8 mouse cellular contexts compared by ENCODE assay signal in genomic region chr5:109924129-109924528, GRCm38 (mm10). TPM values are rescaled to one million over a fixed set of nuclear protein-coding genes. Genes with fewer than 3 reads are reported as not detected.
DNase-seq lines count a peak whose midpoint lies in the region; ATAC-seq lines count a peak whose summit lies in the region.
"Not testable (repeated sequence)": the region's sequence is repeated elsewhere in the genome, so short reads cannot be mapped to it uniquely, and the experiment has no call there.

No protein-coding gene starts in this region.

- peak overlapping the region; percentile 58 for H3K4me3 ChIP-seq in embryonic facial prominence, embryonic 15.5 days (replicated peaks)
- peak overlapping the region; percentile 73 for H3K4me3 ChIP-seq in heart, embryonic 12.5 days
- H3K4me3 ChIP-seq in intestine, embryonic 15.5 days (replicated peaks), result peak overlapping the region; percentile 59
- peak overlapping the region; percentile 58 for H3K4me3 ChIP-seq in limb, embryonic 13.5 days
- H3K4me3 ChIP-seq in megakaryocyte, embryonic 14.5 days (replicated peaks), result peak overlapping the region; percentile 85
- H3K4me3 ChIP-seq in neural tube, embryonic 15.5 days (replicated peaks), result peak overlapping the region; percentile 59

- H3K9ac ChIP-seq in embryonic facial prominence, embryonic 15.5 days; heart, embryonic 12.5 days: not testable (repeated sequence)
- H3K9ac ChIP-seq in intestine, embryonic 15.5 days, result peak overlapping the region; percentile 52; the same call in 1 of the 2 replicates
- H3K9ac ChIP-seq in limb, embryonic 13.5 days, result peak overlapping the region; percentile 69
- peak overlapping the region; percentile 56 for H3K9ac ChIP-seq in neural tube, embryonic 15.5 days (replicated peaks)

- ATAC-seq in embryonic facial prominence, embryonic 15.5 days (ENCODE audit: insufficient number of reproducible peaks, low FRiP score, low TSS enrichment, low read depth); heart, embryonic 12.5 days (ENCODE audit: insufficient number of reproducible peaks, low FRiP score); intestine, embryonic 15.5 days; limb, embryonic 13.5 days (ENCODE audit: low FRiP score, low read depth); neural tube, embryonic 15.5 days (ENCODE audit: low FRiP score): not testable (repeated sequence)

- H3K27me3 ChIP-seq in embryonic facial prominence, embryonic 15.5 days; heart, embryonic 12.5 days (replicated peaks); intestine, embryonic 15.5 days (replicated peaks); limb, embryonic 13.5 days; megakaryocyte, embryonic 14.5 days (replicated peaks); neural tube, embryonic 15.5 days (replicated peaks): not testable (repeated sequence)

- peak; percentile 26 for DNase-seq in 416B (ENCODE audit: low read depth)
- peak; percentile 6 for DNase-seq in T-cell, adult 2 months (ENCODE audit: low spot score)

- 4% methylated on average over 2 of the region's 2 CpGs for WGBS in embryonic facial prominence, embryonic 15.5 days
- 31% methylated on average over 2 of the region's 2 CpGs for WGBS in heart, embryonic 12.5 days
- WGBS in intestine, embryonic 15.5 days, result 10% methylated on average over 2 of the region's 2 CpGs
- 3% methylated on average over 2 of the region's 2 CpGs for WGBS in limb, embryonic 13.5 days
- 3% methylated on average over 2 of the region's 2 CpGs for WGBS in neural tube, embryonic 15.5 days

- peak overlapping the region; percentile 47 for H3K4me2 ChIP-seq in embryonic facial prominence, embryonic 15.5 days (replicated peaks)
- H3K4me2 ChIP-seq in heart, embryonic 12.5 days, result peak overlapping the region; percentile 66
- H3K4me2 ChIP-seq in intestine, embryonic 15.5 days (replicated peaks), result peak overlapping the region; percentile 62
- H3K4me2 ChIP-seq in limb, embryonic 13.5 days (replicated peaks), result peak overlapping the region; percentile 64
- H3K4me2 ChIP-seq in neural tube, embryonic 15.5 days, result peak overlapping the region; percentile 63

- H3K27ac ChIP-seq in embryonic facial prominence, embryonic 15.5 days (replicated peaks); heart, embryonic 12.5 days (ENCODE audit: poor library complexity, severe bottlenecking); intestine, embryonic 15.5 days; limb, embryonic 13.5 days: not testable (repeated sequence)
- peak overlapping the region; percentile 33; the same call in 1 of the 2 replicates for H3K27ac ChIP-seq in neural tube, embryonic 15.5 days (replicated peaks)

- H3K9me3 ChIP-seq in embryonic facial prominence, embryonic 15.5 days (replicated peaks); heart, embryonic 12.5 days (replicated peaks); intestine, embryonic 15.5 days; limb, embryonic 13.5 days; megakaryocyte, embryonic 14.5 days; neural tube, embryonic 15.5 days (replicated peaks): not testable (repeated sequence)

- H3K36me3 ChIP-seq in embryonic facial prominence, embryonic 15.5 days; heart, embryonic 12.5 days; intestine, embryonic 15.5 days; limb, embryonic 13.5 days; megakaryocyte, embryonic 14.5 days (replicated peaks; ENCODE audit: low read length); neural tube, embryonic 15.5 days: not testable (repeated sequence)

- not testable (repeated sequence) for H3K4me1 ChIP-seq in embryonic facial prominence, embryonic 15.5 days; heart, embryonic 12.5 days (replicated peaks); intestine, embryonic 15.5 days (replicated peaks); limb, embryonic 13.5 days; megakaryocyte, embryonic 14.5 days
- H3K4me1 ChIP-seq in neural tube, embryonic 15.5 days, result peaks cover 17% of the 10 kb centered on the region

RNA-seq across cellular contexts. Expression of gene Gm15446, which starts 0.9 kb away (rescaled TPM):
- polyA plus RNA-seq in embryonic facial prominence, embryonic 15.5 days (2015; fragmentation: Nextera tagmentation; extraction: Ambion mirVana), result 0.47 and 1.0 TPM in 2 replicates
- 0.19 and 0.27 TPM in 2 replicates for polyA plus RNA-seq in heart, embryonic 12.5 days (2016; fragmentation: Nextera tagmentation; extraction: Ambion mirVana)
- 0.44 and 0.60 TPM in 2 replicates for polyA plus RNA-seq in intestine, embryonic 15.5 days (2015; fragmentation: Nextera tagmentation; extraction: Ambion mirVana)
- 0.89 and 1.0 TPM in 2 replicates for polyA plus RNA-seq in limb, embryonic 13.5 days (2015; fragmentation: Nextera tagmentation; extraction: Ambion mirVana)
- polyA plus RNA-seq in megakaryocyte, embryonic 14.5 days (2012; ENCODE audit: insufficient read depth, low replicate concordance), result 0.11 and 0.69 TPM in 2 replicates
- 0.56 and 0.68 TPM in 2 replicates for polyA plus RNA-seq in neural tube, embryonic 15.5 days (2015; fragmentation: Nextera tagmentation; extraction: Ambion mirVana)
